Mouse (Mus musculus): Measurements from ENCODE around the gene Cdh5. TPM values are rescaled to one million over a fixed set of nuclear protein-coding genes. Genes with fewer than 3 reads are reported as not detected.

Gene Cdh5
- polyA plus RNA-seq, 1 experiment, result not detected

DNA sequence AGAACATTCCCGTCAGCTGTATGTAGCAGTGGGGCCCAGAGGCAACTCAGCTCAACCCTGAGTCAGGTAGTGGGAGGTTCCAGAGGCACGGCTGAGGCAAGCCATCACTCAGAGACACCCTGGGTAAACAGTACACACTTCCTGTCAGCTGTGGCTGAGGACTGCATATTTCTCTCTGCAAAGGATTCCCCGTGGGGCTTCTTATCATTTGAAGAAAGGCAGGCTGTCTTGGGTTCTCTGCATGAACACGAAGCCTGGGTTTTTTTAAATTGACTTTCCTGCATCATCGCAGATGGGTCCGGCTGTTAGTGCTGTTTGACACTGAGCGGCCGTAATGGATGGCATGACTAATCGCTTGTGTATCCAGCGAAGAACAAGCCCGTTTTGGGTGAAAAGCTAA is 90.1 kb downstream of the Cdh5 start:
- H3K4me3 ChIP-seq (ENCODE audit: insufficient read depth, low read depth, low read length), result no peak overlapping the region
- WGBS, result 47% methylated on average over 11 of the region's 11 CpGs
- peaks cover 2% of the 10 kb centered on the region; the same call in 1 of the 2 replicates for H3K4me1 ChIP-seq (ENCODE audit: control insufficient read depth, insufficient read depth, low read length)
- H3K27ac ChIP-seq (ENCODE audit: insufficient read depth, low read depth, low read length), result no peak overlapping the region
- TF ChIP-seq POLR2A (IDR thresholded peaks at IDR 0.05; ENCODE audit: insufficient read depth, low read depth, low read length), result no peak

Other genes starting within 250 kb of the Cdh5 start
- not detected in 2 replicates for gene Bean1, start 68.8 kb downstream of the Cdh5 start, polyA plus RNA-seq (2012; ENCODE audit: insufficient read depth, insufficient read length, low replicate concordance, missing spikeins)
- not detected in 2 replicates for gene Tk2, start 146.9 kb downstream of the Cdh5 start, polyA plus RNA-seq (2012; ENCODE audit: insufficient read depth, insufficient read length, low replicate concordance, missing spikeins)
- not detected in 2 replicates for gene Cklf, start 149.2 kb downstream of the Cdh5 start, polyA plus RNA-seq (2012; ENCODE audit: insufficient read depth, insufficient read length, low replicate concordance, missing spikeins)
- not detected in 2 replicates for gene Cmtm2a, start 191.6 kb downstream of the Cdh5 start, polyA plus RNA-seq (2012; ENCODE audit: insufficient read depth, insufficient read length, low replicate concordance, missing spikeins)
- gene Gm45711, start 208.5 kb downstream of the Cdh5 start, polyA plus RNA-seq (2012; ENCODE audit: insufficient read depth, insufficient read length, low replicate concordance, missing spikeins), result not detected in 2 replicates
- not detected in 2 replicates for gene Cmtm1, start 208.5 kb downstream of the Cdh5 start, polyA plus RNA-seq (2012; ENCODE audit: insufficient read depth, insufficient read length, low replicate concordance, missing spikeins)
- not detected in 2 replicates for gene Gm11020, start 219.9 kb downstream of the Cdh5 start, polyA plus RNA-seq (2012; ENCODE audit: insufficient read depth, insufficient read length, low replicate concordance, missing spikeins)
- not detected in 2 replicates for gene Cmtm2b, start 220.6 kb downstream of the Cdh5 start, polyA plus RNA-seq (2012; ENCODE audit: insufficient read depth, insufficient read length, low replicate concordance, missing spikeins)
- not detected in 2 replicates for gene Cmtm3, start 237.8 kb downstream of the Cdh5 start, polyA plus RNA-seq (2012; ENCODE audit: insufficient read depth, insufficient read length, low replicate concordance, missing spikeins)